10 mouse cellular contexts compared by ENCODE assay signal in the genomic region with DNA sequence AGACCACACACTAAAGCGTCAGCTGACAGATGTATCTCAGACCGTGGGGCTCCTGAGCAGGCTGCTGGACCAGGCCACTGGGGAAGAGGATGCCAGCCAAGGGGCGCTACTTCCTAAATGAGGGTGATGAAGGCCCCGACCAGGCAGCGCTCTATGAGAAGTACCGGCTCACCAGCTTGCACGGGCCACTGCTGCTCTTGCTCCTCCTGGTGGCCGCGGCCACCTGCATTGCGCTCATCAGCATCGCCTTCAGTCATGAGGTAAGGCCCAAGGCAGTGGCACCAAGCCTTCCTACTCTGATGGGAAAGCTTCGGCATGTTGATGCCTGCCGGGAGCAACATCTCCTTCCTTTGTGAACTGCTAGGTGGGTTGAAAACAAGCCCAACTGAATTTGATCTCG. TPM values are rescaled to one million over a fixed set of nuclear protein-coding genes. Genes with fewer than 3 reads are reported as not detected.
A peak's percentile ranks its signal among the peaks of the same experiment; 100 is the strongest.
DNase-seq lines count a peak whose midpoint lies in the region; ATAC-seq and TF ChIP-seq lines count a peak whose summit lies in the region.
"Had no signal": no experiment of that assay in that cellular context is flagged by ENCODE, and none has a peak within 500 bp of the region (broad histone marks: within the 10 kb centered on the region; RNA-seq: fewer than 3 reads in every experiment).

No protein-coding gene starts in this region.

- H3K36me3 ChIP-seq in liver, postnatal 0 days (replicated peaks; ENCODE audit: insufficient read depth, low read length), result peaks cover 12% of the 10 kb centered on the region
- no peaks in the 10 kb centered on the region for H3K36me3 ChIP-seq in hindbrain, embryonic 11.5 days (ENCODE audit: control insufficient read depth, insufficient read depth, low read length)
- H3K36me3 ChIP-seq: limb, embryonic 15.5 days had no signal

- H3K4me1 ChIP-seq in liver, postnatal 0 days (ENCODE audit: insufficient read depth), result peaks cover 9% of the 10 kb centered on the region
- peaks cover 2% of the 10 kb centered on the region for H3K4me1 ChIP-seq in hindbrain, embryonic 11.5 days (replicated peaks; ENCODE audit: control insufficient read depth, insufficient read depth, low read length)
- no peaks in the 10 kb centered on the region; the same call in 1 of the 2 replicates for H3K4me1 ChIP-seq in cerebellum, adult 2 months (ENCODE audit: control insufficient read depth, insufficient read depth, low read length)

- TF ChIP-seq EP300 in liver, postnatal 0 days (IDR thresholded peaks at IDR 0.05; ENCODE audit: low read depth), result no peak

- intact Hi-C loops in gastrocnemius, adult 2 months (cut with DNase I), result no loop called here
- intact Hi-C loops in gastrocnemius, postnatal 14 days (cut with DNase I; ENCODE audit: low total_unique reads), result loop anchor here (5.0 kb wide), 1 partner anchor 34 kb away; a partner anchor contains a TSS

- peak; percentile 40 for DNase-seq in gastrocnemius, adult 2 months
- no peak for DNase-seq in gastrocnemius, postnatal 14 days
- DNase-seq in 3134 (ENCODE audit: extremely low read depth, insufficient read length, low spot score) (peak; percentile 39), NIH3T3 (ENCODE audit: low read depth) (peak; percentile 39)
- peak; percentile 62 for DNase-seq in liver, postnatal 0 days
- no peak for DNase-seq in hindbrain, embryonic 11.5 days (ENCODE audit: low spot score)
- DNase-seq in cerebellum, adult 2 months, result no peak
- DNase-seq: cerebellum, adult 8-10 months had no signal

- 67% methylated on average over 14 of the region's 14 CpGs for WGBS in liver, postnatal 0 days (ENCODE audit: insufficient replicate concordance)
- WGBS in hindbrain, embryonic 11.5 days, result 79% methylated on average over 14 of the region's 14 CpGs
- WGBS in cerebellum, adult 2 months, result 78% methylated on average over 14 of the region's 14 CpGs

- peak; percentile 45 for TF ChIP-seq CTCF in gastrocnemius, adult 2 months (IDR thresholded peaks at IDR 0.05)
- peak; percentile 69 for TF ChIP-seq CTCF in liver, postnatal 0 days (IDR thresholded peaks at IDR 0.05; ENCODE audit: low read depth)
- TF ChIP-seq CTCF in cerebellum, adult 2 months (IDR thresholded peaks at IDR 0.05; ENCODE audit: borderline replicate concordance, insufficient read depth, low read depth, low read length), result no peak

- ATAC-seq in liver, postnatal 0 days, result peak; percentile 26; the same call in 1 of the 2 replicates
- no peak for ATAC-seq in hindbrain, embryonic 11.5 days (ENCODE audit: low FRiP score)
- no peak for ATAC-seq in frontal cortex, adult (ENCODE audit: low TSS enrichment)

- no peak overlapping the region for H3K9ac ChIP-seq in liver, postnatal 0 days (replicated peaks)
- H3K9ac ChIP-seq in hindbrain, embryonic 11.5 days (ENCODE audit: low read depth, low read length), result no peak overlapping the region
- H3K9ac ChIP-seq: limb, embryonic 15.5 days had no signal

- no peak for TF ChIP-seq POLR2A in cerebellum, adult 2 months (IDR thresholded peaks at IDR 0.05; ENCODE audit: borderline replicate concordance, insufficient read depth, low read length)

- H3K27me3 ChIP-seq in liver, postnatal 0 days (ENCODE audit: insufficient read depth, low read length), result no peaks in the 10 kb centered on the region
- H3K27me3 ChIP-seq in hindbrain, embryonic 11.5 days (ENCODE audit: control insufficient read depth, insufficient read depth, low read length), result no peaks in the 10 kb centered on the region
- no peaks in the 10 kb centered on the region for H3K27me3 ChIP-seq in cerebellum, adult 2 months (ENCODE audit: control insufficient read depth, insufficient read depth, low read length)
- H3K27me3 ChIP-seq: limb, embryonic 15.5 days had no signal

- H3K9me3 ChIP-seq in liver, postnatal 0 days (ENCODE audit: low read length), result no peaks in the 10 kb centered on the region
- H3K9me3 ChIP-seq in hindbrain, embryonic 11.5 days (ENCODE audit: control insufficient read depth, low read length), result no peaks in the 10 kb centered on the region
- H3K9me3 ChIP-seq: limb, embryonic 15.5 days had no signal

- H3K4me3 ChIP-seq in gastrocnemius, adult 2 months, result no peak overlapping the region
- no peak overlapping the region for H3K4me3 ChIP-seq in liver, postnatal 0 days (ENCODE audit: low read depth, low read length)
- H3K4me3 ChIP-seq in hindbrain, embryonic 11.5 days (ENCODE audit: low read depth, low read length), result no peak overlapping the region
- no peak overlapping the region for H3K4me3 ChIP-seq in cerebellum, adult 2 months (replicated peaks; ENCODE audit: insufficient read depth, low read depth, low read length)
- H3K4me3 ChIP-seq: limb, embryonic 15.5 days had no signal

- H3K27ac ChIP-seq in gastrocnemius, adult 2 months, result no peak overlapping the region
- no peak overlapping the region for H3K27ac ChIP-seq in liver, postnatal 0 days (ENCODE audit: low read depth)
- no peak overlapping the region for H3K27ac ChIP-seq in hindbrain, embryonic 11.5 days (ENCODE audit: low read depth, low read length)
- H3K27ac ChIP-seq in cerebellum, adult 2 months (ENCODE audit: insufficient read depth, low read length), result no peak overlapping the region
- H3K27ac ChIP-seq: limb, embryonic 15.5 days had no signal

- H3K4me2 ChIP-seq in liver, postnatal 0 days (ENCODE audit: low read depth, low read length), result no peak overlapping the region
- no peak overlapping the region for H3K4me2 ChIP-seq in hindbrain, embryonic 11.5 days (replicated peaks; ENCODE audit: low read depth, low read length)
- H3K4me2 ChIP-seq: limb, embryonic 15.5 days had no signal

RNA-seq across cellular contexts. Expression of a gene that starts 34.3 kb away (rescaled TPM):
- total RNA-seq in gastrocnemius, adult 2 months (2021), result 1 to 10 TPM; 3.4 to 6.6 TPM
- 10 to 100 TPM in 1 of 2 experiments, 1 to 10 TPM in 1; 6.8 to 13.3 TPM for total RNA-seq in gastrocnemius, postnatal 14 days (2021)
- 8.1 and 8.4 TPM in 2 replicates for polyA plus RNA-seq in liver, postnatal 0 days (2015; fragmentation: Nextera tagmentation; extraction: Ambion mirVana)
- polyA plus RNA-seq in hindbrain, embryonic 11.5 days (2014; fragmentation: Nextera tagmentation; extraction: Ambion mirVana), result 1.7 and 2.5 TPM in 2 replicates
- 3.9 and 5.4 TPM in 2 replicates for polyA plus RNA-seq in cerebellum, adult 2 months (2012; rRNA removed)

RNA-seq across cellular contexts. Expression of a gene that starts 55.5 kb away (rescaled TPM):
- 10 to 100 TPM; 74.5 to 85.4 TPM for total RNA-seq in gastrocnemius, adult 2 months (2021)
- 10 to 100 TPM; 60.9 to 71.4 TPM for total RNA-seq in gastrocnemius, postnatal 14 days (2021)
- 25.3 and 29.1 TPM in 2 replicates for polyA plus RNA-seq in liver, postnatal 0 days (2015; fragmentation: Nextera tagmentation; extraction: Ambion mirVana)
- polyA plus RNA-seq in hindbrain, embryonic 11.5 days (2014; fragmentation: Nextera tagmentation; extraction: Ambion mirVana), result 77.5 and 82.4 TPM in 2 replicates
- 69.8 and 70.0 TPM in 2 replicates for polyA plus RNA-seq in cerebellum, adult 2 months (2012; rRNA removed)

Comparison
In these comparisons a context has a peak if more than half of its experiments do, and no peak if none do; other contexts are left out.
1. DNase-seq: peak in gastrocnemius, adult 2 months (single experiment), 3134 (single experiment), NIH3T3 (single experiment) and liver, postnatal 0 days (single experiment); none in gastrocnemius, postnatal 14 days (single experiment), hindbrain, embryonic 11.5 days (single experiment) and cerebellum, adult 2 months (0 of 2).